Mouse (Mus musculus): ENCODE data around the gene Cuta.
"Not testable (repeated sequence)": the region's sequence is repeated elsewhere in the genome, so short reads cannot be mapped to it uniquely, and the experiment has no call there.

Gene Cuta

DNA sequence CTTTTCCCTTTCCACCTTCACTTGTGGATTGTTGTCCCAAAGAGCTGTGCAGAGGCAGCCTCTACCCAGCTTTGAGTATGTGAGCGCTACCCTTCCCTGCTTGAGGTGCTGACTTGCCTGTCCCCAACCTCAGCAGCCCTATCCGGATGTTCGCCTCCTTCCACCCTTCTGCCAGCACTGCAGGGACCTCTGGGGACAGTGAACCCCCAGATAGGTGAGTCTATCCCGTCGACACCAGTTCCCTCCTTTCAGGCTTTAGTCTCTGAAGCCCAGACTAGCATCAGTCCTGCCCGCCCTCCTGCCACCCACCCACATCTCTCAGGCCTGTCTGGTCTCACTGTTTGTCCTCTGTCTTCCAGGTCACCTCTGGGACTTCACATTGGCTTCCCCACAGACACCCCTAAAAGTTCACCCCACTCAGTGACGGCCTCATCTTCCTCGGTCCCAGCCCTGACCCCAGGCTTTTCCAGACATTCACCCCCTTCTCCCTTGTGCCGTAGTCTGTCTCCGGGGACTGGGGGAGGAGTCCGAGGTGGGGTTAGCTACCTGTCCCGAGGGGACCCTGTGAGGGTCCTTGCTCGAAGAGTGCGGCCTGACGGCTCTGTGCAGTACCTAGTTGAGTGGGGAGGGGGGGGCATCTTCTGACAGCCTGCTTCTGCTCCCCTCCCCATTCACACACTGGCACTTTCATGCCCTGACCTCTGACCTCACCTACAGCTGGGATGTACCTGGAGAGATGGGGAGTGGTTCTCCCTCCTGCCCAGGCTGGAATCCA, 2.3 kb downstream of the Cuta start:
- DNase-seq (ENCODE audit: low spot score in 2 of 2): no peak

DNA sequence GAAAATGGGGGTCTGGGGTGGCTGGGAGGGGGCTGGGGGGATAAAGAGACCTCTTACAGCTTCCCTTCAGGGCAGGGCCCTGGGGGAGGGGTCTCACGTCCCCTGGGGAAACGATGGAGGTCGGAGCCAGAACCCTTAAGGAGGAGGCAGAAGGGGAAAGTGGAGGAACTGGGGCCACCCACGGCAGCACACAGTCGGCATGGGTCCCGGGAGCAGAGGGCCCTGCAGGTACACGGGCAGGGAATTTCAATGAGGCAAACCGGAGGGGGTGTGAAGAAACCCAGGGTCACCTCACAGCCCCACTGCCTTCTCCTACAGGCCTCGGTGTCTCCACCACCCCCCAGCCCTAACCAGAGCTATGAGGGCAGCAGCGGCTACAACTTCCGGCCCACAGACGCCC, 2.9 kb downstream of the Cuta start:
- DNase-seq (ENCODE audit: low spot score in 2 of 2): no peak

DNA sequence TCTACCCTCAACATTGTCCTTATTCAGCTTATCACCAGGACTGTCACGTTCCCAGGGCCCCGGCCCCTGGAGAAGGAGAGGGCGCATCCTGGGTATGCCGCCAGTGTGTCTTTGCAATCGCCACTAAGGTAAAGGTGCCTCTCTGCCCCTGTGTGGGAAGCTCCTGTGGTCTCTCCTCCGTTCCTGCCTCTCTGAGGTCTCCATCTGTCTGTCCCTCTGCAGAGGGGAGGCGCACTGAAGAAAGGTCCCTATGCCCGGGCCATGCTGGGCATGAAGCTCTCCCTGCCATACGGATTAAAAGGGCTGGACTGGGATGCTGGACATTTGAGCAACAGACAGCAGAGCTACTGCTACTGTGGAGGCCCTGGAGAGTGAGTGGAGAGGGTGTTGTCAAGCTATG, 4.3 kb downstream of the Cuta start:
- no peak for DNase-seq (ENCODE audit: low spot score in 2 of 2)

DNA sequence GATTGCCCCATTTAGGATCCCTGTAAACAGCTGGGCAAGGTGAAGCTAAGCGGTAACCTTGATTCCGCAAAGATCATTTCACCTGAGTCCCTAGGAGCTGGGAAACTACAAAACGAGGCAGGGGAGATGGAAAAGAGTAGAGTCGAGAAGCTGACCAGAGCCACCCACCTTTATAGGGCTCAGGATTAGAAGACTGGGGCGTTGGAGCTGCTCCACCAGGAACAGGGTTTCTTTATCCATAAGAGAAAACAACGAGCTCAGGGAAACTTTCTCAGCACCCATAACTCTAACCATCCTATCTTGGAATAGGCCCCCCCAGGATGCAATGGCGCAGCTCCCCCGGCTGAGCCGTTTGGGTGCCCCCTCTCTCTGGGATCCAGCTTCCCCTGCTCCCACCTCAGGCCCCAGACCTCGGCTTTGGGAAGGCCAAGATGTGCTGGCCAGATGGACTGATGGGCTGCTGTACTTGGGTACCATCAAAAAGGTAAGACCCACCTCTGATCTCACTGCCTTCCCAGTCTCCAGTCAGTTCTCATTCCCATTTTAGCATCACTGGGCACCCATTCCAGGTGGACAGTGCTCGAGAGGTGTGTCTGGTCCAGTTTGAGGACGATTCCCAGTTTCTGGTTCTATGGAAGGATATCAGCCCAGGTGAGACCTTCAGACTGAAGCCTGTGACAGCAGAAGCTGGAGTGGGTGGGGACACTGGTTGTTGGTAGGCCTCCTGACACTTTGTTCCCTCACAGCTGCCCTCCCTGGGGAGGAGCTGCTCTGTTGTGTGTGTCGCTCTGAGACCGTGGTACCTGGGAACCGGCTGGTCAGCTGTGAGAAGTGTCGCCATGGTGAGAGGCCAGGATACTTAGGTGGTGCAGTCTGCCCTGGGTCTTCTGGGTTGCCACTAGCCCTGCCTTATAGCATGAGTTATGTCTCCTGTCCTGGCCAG, 5.2 kb downstream of the Cuta start:
- DNase-seq (ENCODE audit: low spot score in 2 of 2): no peak

DNA sequence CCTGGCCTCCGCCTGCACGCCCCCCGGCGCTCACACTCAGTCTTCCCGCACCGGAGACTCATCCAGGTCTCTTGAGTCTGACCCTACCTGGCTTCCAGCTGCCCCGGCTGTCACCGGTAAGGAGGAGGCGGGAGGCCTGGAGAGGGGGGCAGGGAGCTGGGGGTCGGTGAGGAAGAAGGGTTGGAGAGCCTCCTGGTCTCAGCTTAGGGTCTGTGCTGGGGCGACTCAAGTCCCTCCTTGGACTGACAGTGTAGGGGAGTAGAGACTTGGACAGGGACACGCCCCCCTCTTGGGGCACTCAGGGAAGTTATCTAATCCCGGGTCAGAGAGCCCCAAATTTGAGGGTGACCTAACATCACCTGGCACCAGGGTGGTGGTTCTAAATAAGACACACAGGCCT, 6.0 kb downstream of the Cuta start:
- DNase-seq (ENCODE audit: low spot score in 2 of 2): no peak

DNA sequence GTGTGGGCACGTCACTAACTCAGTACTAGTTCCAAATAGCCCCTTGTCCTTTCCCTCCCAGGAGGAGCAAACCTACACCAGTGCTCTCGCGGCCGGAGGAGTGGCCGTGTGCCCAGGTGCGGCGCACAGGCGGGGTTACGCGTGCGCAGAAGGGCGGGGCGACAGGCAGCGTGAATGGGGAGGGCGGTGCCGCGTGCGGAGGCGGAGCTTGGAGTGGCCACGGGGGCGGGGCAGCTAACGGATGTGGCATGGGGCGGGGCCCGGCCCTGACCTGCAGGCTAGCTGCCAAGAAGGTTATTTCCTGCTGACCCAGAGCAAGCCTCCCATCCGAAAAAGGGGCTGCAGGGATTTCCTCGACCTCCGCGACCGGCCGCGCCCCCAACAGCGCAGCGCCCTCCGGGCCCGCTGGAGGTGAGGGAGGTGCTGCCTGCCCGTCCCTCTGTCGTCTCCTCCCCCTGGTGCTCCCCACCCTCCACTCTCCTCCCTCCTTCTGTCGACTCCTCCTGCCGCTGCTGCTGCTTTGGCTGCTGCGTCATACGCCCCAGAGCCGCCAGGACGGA, 6.5 kb downstream of the Cuta start, which contains the start of gene Phf1:
Phf1 (plus strand) TSS at position 214 of the 560 bp plus-strand sequence.
- DNase-seq (ENCODE audit: low spot score in 2 of 2): peak; percentile 98

DNA sequence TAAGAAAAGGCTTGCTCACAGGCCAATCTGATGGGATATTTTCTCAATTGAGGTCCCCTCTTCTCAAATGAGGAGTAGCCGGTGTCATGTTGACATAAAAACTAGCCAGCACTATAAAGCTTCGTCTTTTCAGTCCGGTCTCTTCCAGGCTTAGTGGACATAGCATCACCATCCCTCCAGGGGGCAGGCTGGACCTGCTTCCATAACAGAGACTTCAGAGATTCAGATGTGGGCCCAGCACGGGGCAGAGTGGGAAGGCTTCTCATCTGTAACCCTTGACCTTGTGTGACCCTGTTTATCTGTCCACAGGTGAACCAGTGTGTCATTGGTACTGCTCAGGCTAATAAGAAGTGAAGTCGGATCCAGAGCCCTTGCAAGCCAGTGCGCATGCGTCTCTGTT, 7.6 kb downstream of the Cuta start:
- DNase-seq (ENCODE audit: low spot score in 2 of 2): peak; percentile 50 to 55

DNA sequence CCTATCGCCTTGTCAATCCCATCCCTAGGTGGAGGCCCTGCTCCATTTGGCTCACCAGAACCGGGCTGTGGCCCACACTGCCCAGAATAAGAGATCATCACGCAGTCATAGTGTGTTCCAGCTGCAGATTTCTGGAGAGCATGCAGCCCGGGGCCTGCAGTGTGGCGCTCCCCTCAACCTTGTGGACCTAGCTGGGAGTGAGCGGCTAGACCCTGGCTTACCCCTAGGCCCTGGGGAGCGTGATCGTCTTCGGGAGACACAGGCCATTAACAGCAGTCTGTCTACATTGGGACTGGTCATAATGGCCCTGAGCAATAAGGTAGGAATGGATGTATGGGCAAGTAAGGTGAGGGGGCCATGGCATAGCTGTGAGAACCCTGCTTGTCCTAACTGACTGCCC, 14.0 kb downstream of the Cuta start:
- DNase-seq (ENCODE audit: low spot score in 2 of 2): not testable (repeated sequence)

DNA sequence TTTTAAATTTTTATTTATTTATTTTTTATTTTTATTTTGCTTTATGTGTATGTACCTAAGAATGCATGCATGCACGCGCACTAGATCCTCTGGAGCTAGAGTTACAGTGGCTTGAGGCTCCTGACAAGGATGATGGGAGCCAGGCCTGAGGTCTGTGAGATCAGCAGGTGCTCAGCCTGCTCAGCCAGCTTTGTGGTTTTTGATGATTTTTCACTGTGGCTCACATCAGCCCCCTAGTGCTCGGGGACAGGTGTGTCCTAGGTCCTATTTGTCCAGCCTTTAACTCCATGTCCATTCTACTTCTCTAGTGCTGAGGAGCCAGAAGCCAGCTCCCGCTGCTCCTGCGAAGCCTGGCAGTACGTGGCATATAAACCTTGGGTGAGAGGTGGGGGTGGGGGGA, 17.0 kb downstream of the Cuta start:
- DNase-seq (ENCODE audit: low spot score in 2 of 2): not testable (repeated sequence)

DNA sequence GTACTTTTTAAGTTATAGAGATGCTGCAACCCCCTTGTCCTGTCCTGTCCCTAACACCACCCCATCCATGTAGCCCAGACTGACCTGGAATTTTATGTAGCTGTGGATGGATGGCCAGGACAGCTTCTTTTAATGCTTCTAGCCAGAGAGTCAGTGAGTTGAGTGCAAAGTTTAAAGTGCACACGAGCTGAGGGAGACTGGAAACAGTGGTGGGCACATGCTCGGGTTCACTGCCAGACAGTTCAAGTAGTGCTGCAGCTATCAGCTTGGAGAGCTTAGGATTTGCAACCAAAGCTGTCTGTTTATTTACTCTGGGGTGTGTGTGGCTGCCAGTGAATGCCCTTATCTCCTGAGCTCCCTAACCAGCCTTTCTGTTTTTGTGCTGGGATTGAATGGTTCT, 19.9 kb downstream of the Cuta start:
- DNase-seq (ENCODE audit: low spot score in 2 of 2): not testable (repeated sequence)

DNA sequence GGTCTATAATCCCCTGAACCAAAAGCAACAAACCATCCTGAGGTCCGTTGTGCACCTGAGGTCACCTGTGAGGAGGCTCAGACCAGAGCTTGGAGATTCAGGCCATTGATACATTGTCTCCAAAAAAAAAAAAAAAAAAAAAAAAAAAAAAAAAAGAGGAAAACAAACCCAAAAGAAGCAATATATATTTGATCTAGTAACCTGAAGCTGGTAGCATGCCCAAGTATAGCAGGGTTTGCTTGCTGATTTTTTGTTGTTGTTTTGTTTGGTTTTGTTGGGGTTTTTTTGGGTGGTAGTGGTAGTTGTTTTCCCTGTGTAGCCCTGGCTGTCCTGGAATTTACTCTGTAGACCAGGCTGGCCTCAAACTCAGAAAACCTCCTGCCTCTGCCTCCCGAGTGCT, 21.0 kb downstream of the Cuta start:
- DNase-seq (ENCODE audit: low spot score in 2 of 2): no peak

DNA sequence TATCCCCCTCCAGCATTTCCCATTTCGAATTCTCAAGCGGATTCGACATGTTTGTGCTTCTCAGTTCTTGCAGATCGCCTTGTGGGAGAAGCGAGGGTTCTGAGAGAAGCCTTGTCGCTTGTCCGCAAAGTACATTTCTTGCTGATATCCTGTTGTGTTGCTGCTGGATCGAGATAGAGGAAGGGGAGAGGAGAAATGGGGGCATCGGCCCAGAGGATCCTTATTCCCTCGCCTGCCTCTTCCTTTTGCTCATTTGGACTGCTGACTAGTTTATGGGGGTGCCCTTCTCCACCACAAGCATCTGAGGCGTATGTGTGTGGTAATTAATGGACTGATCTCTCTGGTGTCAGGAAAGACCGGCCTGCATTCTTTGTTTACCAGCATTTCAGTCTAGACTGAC, 21.8 kb downstream of the Cuta start:
- not testable (repeated sequence) for DNase-seq (ENCODE audit: low spot score in 2 of 2)

DNA sequence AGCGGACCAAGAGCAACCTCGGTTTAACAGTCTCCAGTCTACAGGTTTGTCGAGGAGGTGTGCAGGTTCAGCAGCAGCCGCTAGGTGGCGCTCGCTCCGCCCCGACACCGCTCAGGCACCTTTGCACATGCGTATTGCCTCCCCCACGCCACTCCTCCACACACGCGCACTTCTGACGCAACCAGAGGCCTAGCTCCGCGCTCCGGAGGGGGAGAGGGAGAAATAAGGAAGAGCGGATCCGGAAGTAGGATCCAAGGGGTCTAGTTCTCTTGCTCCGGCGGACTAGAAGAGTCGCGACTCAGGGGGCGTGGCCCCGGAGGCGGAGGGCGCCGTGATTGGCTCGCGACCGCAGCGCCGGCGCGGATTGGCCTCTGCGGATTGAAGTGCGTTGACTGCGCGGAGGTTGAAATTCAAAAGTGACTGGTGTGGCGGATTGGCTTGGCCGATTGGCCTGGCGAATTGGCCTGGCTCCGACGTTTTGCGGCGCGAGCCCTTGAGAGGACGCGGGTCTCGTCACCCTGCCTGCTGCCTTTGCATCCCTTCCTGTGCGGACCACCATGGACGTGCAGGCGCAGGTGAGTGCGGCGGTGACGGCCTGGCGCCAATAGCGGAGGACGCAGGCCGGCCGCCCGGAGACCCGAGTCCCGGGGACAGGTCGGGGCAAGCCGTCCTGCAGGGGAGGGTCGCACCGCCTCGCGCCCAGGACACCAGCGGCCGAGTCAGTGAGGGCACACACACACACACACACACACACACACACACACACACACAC, 22.5 kb downstream of the Cuta start, which contains the start of gene Kifc5b:
Kifc5b (plus strand) TSS at position 381 of the 772 bp plus-strand sequence.
- DNase-seq (ENCODE audit: low spot score in 2 of 2): peak; percentile 98

DNA sequence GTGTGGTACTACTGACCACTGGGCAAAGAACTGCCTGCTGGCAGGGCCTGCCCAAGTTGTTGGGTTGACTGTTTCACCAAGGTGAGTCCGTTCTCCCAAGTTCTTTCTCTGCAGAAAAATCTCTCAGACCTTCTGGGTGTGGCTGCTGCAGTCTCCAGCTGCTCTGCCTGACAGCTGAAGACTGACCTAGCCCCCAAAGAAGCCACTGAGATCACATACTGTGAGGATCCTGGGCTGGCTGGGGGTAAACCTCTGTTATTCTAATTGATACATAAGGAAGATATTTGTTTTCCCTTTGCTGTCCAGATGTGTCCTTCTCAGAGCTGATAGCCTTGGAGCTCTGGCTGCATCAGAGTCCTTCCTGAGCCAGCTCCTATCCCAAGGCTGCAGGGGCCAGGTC, 24.1 kb downstream of the Cuta start:
- no peak for DNase-seq (ENCODE audit: low spot score in 2 of 2)

DNA sequence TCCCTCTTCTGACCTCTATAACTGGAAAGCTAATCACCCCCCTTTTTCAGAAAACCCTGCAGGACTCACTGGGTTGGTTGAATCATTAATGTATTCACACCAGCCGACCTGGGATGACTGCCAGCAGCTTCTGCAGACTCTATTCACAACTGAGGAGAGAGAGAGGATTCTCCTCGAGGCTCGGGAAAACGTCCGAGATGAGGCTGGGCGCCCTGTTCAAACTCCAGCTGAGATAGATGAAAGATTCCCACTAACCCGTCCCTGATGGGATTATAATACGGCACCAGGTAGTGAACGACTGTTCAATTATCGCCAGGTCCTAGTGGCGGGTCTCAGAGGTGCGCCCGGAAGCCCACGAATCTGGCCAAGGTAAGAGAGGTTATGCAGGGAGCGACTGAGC, 31.9 kb downstream of the Cuta start:
- not testable (repeated sequence) for DNase-seq (ENCODE audit: low spot score in 2 of 2)

DNA sequence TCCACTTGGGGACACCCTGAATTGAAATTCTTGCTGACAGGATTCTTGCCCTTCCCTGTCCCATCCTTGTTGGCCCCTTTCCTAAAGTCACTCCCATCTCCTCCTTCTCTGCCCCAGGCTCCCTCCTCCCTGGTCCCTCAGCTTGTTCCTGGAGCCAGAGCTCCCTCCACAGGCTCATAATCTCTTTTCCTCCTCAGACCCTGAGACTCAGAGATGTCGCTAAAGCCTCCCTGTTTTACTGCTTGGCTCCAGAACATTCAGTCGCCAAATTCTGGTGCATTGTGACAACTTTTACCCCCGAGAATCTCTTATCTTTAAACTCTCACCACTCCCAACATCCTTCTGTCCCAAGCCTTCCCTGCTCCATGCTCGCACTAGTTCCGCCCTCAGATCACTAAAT, 35.0 kb downstream of the Cuta start:
- DNase-seq (ENCODE audit: low spot score in 2 of 2): no peak

DNA sequence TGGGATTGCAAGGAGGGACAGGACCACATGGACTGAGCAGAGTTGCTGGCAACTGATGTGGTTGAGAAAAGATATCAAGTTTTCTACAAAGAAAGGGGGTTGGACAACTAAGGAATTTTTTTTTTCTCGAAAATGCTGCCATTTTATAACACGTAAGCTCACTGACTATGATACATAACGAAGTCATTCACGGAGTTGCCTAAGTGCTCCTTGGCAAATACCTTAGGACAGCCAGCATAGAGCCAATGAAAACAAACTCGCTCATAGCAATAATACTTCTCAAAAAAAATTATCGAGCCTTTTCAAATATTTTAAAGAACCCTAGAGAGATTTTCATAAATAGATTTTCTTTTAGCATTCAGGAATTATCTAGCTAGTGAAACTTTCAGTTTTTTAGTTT, 38.5 kb downstream of the Cuta start:
- DNase-seq (ENCODE audit: low spot score in 2 of 2): no peak

DNA sequence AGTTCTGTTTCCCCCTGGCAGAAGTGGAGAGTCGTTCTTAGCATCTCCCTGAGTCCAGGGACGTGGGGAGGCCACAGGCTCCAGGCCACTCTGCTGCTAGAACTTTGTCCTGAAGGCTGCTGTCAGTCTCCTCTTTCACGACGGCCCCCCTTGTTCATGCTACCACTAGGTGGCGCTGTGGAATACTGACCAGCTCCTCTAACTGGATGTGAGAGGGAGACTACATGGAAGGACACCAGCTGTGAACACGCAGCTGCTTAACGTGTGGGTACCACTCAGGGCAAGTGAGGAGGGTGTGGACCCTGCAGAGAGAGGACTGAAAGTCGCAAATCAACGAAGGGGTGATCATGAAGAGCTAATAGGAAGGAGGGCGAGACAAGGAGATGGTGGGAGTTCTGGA, 43.8 kb downstream of the Cuta start:
- DNase-seq (ENCODE audit: low spot score in 2 of 2): peak; percentile 72

DNA sequence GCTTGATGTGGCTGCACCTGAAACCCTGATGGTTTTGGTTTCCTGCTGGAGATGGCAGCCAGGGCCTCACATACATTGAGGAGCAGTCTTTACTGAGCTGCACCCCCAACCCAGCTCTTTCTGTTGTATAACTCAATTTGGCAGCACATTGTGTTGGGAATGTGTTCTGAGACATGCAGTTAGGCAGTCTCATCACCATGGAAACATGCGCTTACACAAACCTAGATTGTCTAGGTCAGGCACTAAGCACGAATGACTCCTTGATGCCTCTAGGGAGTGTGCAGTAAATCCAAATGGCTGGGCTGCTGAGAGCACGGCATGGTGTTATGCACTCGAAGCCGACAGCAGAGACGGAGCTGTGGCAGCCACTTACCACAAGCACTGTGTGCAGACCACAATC, 45.0 kb downstream of the Cuta start:
- DNase-seq (ENCODE audit: low spot score in 2 of 2): no peak

DNA sequence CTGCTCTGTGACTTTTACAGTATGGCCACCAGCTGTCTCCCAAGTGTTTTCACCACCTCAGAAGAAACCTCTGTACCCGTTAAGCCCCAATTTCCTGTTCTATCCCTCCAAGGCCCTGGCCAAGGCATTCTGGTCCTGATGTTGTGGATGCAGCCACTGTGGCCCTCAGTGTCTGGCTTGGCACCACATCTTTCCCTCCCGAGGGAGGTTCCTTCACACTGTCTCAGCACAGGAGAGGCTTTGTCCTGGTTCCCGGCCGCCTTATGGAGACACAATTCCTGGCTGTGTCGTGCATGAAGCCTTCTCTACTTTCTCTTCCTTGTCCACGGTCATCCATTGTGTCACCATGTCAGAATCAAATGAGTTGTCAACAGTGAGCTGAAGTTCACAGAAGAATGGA, 45.9 kb downstream of the Cuta start:
- no peak for DNase-seq (ENCODE audit: low spot score in 2 of 2)

DNA sequence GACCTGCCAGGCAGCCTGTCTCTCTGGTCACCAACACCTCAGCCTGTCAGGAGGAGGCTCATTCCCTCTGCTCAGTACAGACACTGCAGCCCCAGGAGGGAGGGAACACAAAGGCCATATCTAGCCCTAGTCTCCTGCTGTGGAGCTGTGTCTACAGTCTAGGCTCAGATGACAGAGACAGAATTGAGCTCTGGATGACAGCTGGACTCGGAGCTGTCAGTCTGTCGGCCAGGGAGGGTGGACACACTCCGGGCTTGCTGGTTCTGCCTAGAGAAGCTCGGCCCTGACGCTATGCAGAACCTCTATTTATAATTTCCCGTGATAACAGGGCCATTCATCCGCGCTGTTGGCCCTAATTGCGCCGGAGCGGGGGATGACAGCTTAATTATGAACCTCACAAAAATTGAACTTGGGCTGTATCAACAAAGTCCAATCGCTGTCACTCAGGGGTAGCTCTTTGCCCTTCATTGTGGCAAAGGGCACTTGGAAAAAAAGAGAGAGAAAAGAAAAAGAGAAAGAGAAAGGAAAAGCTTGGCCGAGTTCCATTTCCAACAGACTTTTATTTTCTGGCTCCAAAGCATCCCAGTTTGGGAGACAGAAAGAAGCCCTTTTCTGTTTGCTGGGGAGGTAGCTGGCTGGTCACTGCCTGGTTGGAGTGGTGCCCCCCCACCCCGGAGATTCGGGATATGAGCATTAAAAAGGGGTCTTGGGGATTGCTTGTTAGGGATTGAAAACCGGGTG, 46.6 kb downstream of the Cuta start:
- no peak for DNase-seq (ENCODE audit: low spot score in 2 of 2)
